Mouse (Mus musculus): ENCODE measurements around the gene Trpm1.

The Trpm1 gene

GRCm38 (mm10) chr7:64237747-64238146 is 84.1 kb downstream of the Trpm1 start:
- DNase-seq = no peak

GRCm38 (mm10) chr7:64238410-64239086 is 84.9 kb downstream of the Trpm1 start:
- no peak for DNase-seq

GRCm38 (mm10) chr7:64239138-64239805 is 85.6 kb downstream of the Trpm1 start:
- no peak for DNase-seq

DNA sequence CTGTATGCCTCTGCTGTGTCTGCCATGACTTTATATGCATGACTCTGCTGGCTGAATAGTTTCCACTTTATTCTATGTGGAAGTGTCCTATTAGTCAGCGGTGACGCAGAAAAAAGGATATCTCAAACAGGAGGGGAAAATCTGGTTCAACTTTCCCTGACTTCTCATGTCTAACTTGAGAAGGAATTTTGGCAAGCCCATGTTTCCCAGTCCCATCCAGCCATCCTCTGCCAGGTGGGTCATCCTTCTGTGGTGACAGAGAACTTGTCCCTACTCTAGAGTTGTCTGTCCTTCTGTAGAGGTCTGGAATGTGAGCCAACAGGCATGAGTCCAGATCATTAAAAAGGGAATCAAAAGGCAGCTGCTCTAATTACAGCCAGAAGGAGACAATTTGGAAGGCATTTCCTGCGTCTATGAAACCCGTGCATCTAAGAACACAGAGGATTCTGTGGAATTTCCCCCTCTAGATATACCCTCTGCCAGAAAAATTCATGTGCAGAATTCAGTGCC is 86.2 kb downstream of the Trpm1 start:
- no peak for DNase-seq

GRCm38 (mm10) chr7:64242424-64242823 is 88.8 kb downstream of the Trpm1 start:
- DNase-seq = no peak

- no peak for DNase-seq
These were observed 90.7 kb downstream of the Trpm1 start for GRCm38 (mm10) chr7:64244371-64244770.

GRCm38 (mm10) chr7:64246713-64247112 is 93.1 kb downstream of the Trpm1 start:
- no peak for DNase-seq

DNA sequence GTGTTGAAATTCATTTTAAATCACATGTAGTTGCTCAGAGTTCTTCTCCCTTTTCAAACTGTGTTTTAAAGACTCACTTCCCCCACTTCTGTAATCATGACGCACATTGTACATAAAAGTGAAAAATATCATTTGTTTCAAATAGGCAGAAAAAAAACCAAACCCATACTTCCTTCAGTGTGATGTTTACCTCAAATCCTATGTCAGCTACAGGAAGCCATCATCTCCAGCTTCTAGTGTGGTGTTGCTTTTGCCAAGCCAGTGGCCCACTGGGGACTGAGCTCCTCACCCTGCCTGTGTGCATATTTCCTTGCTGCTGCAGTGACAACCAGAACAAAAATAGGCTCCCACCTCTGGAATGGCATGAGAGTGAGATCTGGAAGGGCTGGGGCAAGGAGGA is 94.7 kb downstream of the Trpm1 start:
- DNase-seq = no peak

DNA sequence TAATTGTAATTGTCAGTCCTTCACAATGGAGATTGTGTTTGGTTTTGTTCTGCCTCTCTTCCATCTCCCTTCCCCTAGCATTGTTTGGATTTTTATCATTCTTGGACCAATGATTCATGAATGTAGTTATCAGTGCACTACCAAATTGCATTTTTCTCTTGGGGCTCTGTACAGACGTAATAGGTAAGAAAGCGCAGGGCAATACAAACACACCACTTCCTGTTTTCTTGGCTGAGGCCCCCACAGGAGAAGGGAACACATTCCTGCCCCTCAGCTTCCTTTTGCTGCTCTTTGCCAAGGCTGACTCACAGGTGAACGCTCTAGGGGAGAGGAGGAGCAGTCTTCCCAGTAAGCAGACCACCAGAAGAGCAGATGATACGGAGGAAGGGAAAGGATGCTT is 96.1 kb downstream of the Trpm1 start:
- no peak for DNase-seq

DNA sequence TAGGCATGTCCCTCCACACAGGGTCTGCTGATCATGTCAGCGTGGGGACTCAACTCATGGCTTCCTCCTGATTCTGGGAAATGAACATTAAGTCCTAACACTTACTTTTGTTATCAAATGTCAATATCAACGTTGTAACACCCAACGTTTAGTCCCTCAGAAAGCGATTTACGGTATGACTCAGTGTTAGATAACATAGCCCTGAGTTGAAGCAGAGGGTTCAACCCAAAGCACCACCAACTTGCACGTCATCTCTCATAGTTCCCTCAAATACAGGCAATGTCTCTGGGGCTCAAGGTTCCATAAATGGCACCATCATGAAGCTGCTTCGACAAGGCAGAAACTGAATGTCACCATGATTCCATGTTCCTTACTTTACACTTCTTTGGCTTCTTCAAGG is 96.8 kb downstream of the Trpm1 start:
- DNase-seq = no peak

- no peak for DNase-seq
These were observed 100.1 kb downstream of the Trpm1 start for GRCm38 (mm10) chr7:64253736-64254135.

- no peak for DNase-seq
These were observed 112.1 kb downstream of the Trpm1 start for GRCm38 (mm10) chr7:64265502-64266279.

DNA sequence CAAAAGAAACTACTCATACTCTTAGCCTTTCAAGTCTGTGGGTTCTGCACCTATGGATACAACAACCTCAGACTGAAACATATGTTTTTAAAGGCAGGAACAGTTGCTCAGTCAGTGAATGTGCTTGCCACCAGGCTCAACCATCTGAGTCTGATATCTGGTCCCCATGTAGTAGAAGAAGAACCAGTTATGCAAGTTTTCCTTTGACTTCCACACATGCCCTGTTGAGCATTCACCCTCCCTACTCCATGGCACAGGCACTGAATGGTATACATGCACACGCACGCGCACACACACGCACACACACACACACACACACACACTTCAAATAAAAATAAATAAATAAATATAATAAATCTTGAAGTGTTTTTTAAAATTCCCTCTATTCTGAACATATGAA is 113.0 kb downstream of the Trpm1 start:
- no peak for DNase-seq

DNA sequence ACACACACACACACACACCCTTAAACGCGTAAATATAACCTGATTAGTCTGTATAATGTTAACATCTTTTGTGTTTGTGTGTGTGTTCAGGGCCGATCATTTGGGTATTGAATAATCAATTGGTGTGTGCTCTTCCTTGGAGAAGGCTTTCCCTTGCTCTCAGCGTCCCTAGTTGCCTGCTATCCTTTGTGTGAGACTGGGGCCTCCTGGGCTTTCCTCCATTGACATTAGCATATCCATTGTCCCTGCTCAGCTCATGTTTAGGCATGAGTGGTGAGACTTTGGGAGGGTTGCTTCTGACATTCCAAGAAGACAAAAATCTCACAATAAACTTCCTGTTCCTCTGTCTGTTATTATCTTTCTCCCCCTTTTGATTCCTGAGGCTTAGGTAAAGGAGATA is 118.3 kb downstream of the Trpm1 start:
- DNase-seq = no peak

DNA sequence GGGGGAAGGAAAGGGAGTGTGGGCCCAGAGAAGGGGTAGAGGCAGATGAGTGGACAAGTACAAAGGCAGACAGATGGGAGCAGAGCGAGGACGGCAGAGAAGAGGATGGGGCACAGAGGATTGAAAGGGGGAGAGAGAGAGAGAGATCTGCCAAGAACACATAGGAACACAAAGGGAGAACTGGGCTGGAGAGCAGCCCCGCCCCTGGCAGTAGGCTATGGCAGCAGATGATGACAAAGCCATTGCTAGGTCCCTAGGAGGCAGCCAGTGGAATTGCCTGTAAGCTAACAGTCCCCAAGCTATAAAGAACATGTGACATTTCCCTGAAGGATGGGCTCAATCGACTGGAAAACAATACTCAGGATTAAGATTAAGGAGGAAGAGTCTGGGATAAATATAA is 121.9 kb downstream of the Trpm1 start:
- DNase-seq = no peak

- no peak for DNase-seq
These were observed 123.3 kb downstream of the Trpm1 start for GRCm38 (mm10) chr7:64276921-64277320.

GRCm38 (mm10) chr7:64278526-64278925 is 124.9 kb downstream of the Trpm1 start:
- DNase-seq = no peak

GRCm38 (mm10) chr7:64279548-64279947 is 125.9 kb downstream of the Trpm1 start:
- DNase-seq = no peak

- no peak for DNase-seq
These were observed 132.9 kb downstream of the Trpm1 start for GRCm38 (mm10) chr7:64286566-64286965.

DNA sequence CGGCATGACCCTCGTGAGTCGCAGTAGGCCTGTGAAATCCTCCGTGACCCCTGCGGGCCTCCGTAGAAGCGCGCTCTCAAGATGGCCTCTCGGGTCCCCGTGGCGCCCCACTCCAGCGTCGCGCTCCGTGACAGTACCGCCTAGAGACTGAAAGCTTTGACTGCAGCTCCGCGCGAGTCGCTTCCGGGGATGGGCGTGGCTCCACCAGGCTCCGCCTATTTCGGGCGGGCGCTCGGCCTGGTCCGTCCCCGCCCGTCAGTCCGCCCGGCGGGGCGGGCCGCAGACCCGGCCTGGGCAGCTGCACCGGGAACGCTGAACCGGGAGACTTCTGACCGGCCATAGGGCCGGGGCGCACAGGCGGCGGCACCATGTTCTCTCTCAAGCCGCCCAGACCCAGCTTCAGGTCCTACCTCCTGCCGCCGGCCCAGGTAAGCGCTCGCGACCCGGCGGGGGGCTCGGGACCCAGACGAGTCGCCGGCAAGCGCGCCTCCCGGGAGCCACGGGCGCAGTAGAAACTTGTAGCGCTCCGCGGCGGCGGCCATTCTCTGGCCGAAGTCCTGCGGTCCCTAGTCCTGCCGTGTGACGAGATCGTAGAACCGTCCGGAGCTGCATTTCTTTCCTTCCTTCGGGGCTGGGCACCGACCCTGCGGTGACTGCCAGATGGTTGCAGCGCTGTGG is 133.9 kb downstream of the Trpm1 start, which contains the start of gene Mtmr10:
Gene Mtmr10 (plus strand): TSS at position 240 of the 678 bp plus-strand sequence.
- peak; percentile 98 for DNase-seq

DNA sequence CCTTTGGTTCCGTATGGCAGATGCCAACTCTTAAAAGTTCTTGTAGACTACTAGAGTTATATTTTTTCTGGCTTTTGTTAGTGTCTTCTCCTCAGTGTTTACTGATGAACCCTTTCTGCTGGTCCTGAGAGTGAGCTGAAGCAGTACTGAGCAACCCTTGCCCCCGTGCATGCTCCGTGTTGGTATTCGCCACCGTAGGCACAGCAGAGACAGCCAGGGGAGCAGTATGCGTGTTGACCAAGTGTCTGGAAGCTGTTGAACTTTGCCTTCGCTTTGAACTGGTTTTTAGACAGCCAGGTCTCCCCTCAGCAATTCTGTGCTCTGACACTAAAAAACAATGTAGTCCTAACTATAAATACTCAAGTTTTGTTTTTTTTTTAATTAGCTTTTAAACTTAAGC is 135.8 kb downstream of the Trpm1 start:
- DNase-seq = no peak

DNA sequence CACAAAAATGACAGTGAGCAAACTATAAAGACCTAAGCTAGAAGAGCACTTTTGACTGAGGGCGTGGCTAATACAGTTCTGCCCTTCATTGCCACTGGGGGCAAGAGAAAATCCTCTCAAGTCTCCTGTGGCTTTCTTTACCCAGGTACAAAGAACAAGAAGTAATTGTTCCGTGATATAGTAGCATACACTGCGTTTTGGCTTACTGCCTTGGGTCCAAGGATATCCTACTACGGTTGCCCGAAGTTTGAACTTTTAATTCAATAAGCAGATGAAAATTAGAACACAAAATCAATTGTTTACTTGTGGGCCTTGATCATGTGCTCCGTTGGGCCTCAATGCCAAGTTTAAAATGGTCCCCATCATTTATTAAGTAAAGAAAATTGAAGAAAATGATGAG is 136.8 kb downstream of the Trpm1 start:
- no peak for DNase-seq

DNA sequence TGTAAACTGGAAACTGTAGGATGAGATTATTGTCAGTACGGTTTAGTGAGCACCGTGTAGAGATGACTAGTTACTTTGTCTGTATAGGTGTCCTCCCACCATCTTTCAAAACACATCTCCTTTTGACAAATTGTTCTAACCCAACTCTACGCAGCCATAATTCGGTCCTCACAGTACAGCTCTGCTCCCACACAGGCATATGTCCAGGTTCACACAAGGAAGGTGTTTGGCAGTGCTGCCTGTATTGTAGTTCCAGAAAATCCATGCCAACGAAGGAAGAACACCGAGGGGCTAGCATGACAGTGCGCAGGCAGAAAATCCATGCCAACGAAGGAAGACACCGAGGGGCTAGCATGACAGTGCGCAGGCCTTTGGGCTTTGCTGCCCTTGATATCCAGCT is 138.1 kb downstream of the Trpm1 start:
- DNase-seq = peak; percentile 31
